Mouse (Mus musculus) left cerebral cortex, adult 9 months (tissue): ENCODE data around the gene Pms1.

ENCODE experiments used
- DNase-seq, 2 experiments: peaks; one replicate each; pipeline ENCODE4 v3.0.0; 2022; ENCODE audit warnings: low spot score in 2 of 2

The Pms1 gene

GRCm38 (mm10) chr1:53201630-53202199 lies 95.1 kb downstream of the Pms1 start:
- DNase-seq: no peak

- no peak for DNase-seq
These were observed 102.3 kb downstream of the Pms1 start for GRCm38 (mm10) chr1:53194536-53194935.

- no peak for DNase-seq
These were observed 105.6 kb downstream of the Pms1 start for GRCm38 (mm10) chr1:53191234-53191633.

- no peak for DNase-seq
These were observed 107.2 kb downstream of the Pms1 start for GRCm38 (mm10) chr1:53189620-53190019.

GRCm38 (mm10) chr1:53187536-53187935 lies 109.3 kb downstream of the Pms1 start, which contains the start of gene 1700019A02Rik:
Gene 1700019A02Rik (minus strand): TSS chr1:53187636.
- DNase-seq: no peak

GRCm38 (mm10) chr1:53186301-53186700 lies 110.5 kb downstream of the Pms1 start:
- no peak for DNase-seq

- no peak for DNase-seq
These were observed 139.1 kb downstream of the Pms1 start for GRCm38 (mm10) chr1:53157715-53158114.
